Mouse (Mus musculus): ENCODE results near the gene Tcn2. TPM values are rescaled to one million over a fixed set of nuclear protein-coding genes. Genes with fewer than 3 reads are reported as not detected.

The Tcn2 gene
- 158 and 172 TPM in 2 replicates for total RNA-seq (2023)

DNA sequence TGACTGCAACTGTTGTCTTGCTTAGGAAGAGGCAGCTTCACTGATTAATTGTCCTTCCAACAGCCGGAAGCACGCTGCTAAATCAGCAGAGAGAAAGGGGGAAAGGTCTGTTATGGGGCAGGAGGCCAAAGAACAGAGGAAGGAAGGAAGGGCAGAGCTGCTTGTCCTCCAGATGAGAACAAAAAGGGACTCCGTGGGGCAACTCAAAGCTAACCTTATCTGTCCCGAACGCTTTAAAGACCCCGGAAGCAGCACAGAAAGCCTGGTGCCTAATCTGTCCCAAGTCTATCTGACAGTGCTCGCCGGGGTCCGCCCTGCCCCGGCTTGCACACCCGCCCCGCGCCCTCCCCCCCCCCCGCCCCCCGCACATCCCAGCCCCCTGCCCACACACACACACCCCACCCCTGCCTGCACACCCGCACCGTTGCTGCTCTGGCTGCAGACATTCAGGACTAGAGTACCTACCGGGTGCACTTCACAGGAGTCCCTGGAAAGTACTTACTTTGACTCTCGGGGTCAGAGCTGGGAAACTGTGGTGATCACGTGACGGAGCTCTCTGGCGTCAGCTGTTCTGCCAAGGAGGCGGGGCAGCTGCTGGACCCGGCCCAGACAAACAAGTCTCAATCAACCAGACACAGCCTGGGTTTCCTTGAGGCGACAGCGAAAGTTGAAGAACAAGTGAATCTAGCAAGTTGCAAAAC is at the start of gene Tcn2:
Tcn2 (minus strand) TSS at position 649 of the 701 bp plus-strand sequence.

DNA sequence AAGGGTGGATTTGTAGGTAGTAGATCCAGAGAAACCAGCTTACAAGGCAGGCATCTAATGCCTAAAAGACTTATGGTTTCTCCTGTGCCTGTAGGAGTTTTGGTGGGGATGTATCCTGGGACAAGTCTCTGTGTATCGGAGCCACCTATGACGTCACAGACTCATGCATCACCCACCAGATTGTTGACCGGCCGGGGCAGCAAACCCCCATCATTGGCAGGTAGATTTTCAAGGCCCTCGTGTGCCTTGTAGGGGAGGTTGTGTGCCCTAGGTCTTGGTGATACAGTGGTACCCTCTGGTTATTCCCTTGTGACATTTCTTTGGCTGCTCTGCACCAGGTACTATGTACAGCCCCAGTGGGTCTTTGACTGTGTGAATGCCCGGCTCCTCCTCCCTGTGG is 44.7 kb upstream of the Tcn2 start, which contains the start of gene 4930556J24Rik:
4930556J24Rik (minus strand) TSS at position 101 of the 400 bp plus-strand sequence.

DNA sequence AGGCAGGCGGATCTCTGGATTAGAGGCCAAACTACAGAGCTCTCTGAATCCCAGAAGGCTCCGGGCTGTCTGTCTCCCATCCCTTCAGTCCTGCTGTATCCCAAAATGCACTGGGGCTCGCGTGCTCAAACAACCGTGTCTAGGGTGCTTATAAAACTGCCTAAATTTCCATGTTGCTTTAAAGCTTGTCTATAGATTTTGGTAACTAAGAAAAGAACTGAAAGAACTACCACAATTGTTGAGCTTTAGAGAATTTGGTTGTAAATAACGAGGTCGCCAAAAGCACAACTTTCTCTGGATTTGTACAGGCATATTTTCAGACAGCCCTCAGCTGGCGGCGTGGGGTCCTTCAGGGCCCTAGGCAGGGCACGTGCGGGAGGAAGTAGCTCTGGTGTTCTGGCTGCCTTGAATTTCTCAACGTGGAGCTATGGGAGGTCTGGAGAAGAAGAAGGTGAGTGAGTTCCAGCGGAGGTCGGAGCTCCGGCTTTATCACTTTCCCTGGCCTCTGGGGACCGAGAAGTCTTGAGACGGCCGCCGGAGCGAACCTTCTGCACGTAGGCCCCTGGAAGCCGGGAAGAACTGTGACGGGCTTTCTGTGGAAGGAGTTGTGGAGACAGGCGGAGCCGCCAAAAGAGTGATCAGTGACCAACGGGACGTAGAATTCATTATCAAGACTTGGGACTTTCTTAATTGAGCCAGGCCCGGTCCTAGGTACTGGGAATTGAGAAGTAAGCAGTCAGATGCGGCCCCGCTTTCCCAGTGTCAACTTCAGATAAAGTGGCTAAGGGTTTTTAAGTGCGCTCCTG is 31.9 kb upstream of the Tcn2 start, which contains the start of gene Pes1:
Pes1 (plus strand) TSS at position 366 of the 806 bp plus-strand sequence.

DNA sequence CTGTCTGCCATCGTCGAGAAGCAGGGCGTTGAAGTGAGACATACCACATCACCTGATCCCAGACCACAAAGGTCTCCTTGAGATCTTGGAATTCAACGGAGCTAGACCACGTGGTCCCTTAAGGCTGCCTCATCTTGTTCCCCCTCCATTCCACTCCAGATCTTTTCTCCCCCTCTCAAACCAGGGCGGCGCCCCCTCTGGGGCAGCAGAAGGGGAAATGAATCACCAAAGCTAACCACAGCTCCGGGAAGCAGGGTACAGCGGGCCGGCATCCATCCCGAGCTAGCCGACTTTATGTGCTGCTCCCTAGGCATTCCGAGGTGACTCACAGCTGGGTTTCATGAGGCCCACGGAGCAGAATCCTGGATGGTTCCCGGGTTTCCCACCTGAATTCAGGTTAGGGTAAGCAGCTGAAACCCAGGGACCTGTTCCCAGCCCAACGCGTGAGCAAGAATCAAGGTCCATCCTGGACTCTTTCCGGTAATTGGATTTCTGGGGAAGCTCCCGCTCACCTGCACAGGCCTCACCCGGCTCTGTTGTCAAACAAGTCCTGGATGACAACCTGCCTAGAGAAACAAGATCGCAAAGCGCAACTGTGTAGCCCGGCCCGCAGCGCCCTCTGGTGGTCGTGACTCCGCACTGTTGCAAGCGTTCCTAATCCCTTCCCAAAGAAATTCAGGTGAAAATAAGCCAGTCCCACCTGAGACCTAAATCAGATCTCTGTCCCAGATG is 17.7 kb downstream of the Tcn2 start, which contains the start of gene Slc35e4:
Slc35e4 (minus strand) TSS at position 556 of the 732 bp plus-strand sequence.

DNA sequence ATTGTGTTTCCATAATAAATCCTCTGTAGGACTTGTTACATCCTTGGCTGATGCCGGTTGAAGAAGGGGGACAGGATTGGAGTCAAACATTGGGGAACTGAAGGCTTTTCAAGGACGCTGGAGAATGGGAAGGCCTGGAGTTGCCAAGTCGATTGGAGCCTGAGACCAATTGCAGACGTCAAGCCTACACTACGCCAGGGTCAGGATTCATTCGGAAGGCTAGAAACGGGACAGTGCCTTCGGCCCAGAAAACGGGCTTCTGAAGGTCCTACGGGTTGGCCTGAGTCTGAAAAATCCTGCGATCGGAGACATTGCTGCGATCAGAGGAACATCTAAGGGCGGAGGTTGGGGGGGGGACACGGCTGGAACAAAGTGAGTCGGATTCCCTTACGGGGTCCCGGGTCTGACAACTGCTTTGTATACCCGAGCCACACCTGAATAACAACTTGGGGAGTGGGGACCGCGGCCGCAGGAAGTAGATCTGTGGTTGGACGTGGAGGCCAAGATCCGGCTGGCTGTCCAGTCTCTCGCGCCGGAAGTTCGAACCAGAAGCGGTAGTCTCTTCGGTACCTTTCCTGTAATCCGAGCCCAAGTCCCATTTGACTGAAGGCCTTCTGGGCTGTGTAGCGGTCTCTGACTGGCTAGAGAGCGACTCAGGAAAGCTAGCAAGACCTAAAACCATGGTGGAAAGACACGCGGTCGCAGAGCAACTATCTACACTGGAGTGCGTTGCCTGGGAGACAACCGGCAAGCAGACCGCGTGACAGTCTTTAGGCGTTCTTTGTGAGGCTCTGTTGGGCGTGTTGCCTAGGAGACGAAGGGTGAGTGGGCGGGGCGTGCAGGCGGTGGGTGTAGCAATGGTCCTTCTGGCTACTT is 37.3 kb downstream of the Tcn2 start, which contains the start of the genes 4921536K21Rik and Dusp18:
4921536K21Rik (minus strand) TSS at position 693 of the 876 bp plus-strand sequence.
Dusp18 (plus strand) TSS at position 835 of the 876 bp plus-strand sequence.

Other genes with a start within 250 kb of the Tcn2 start
- gene Osbp2, start 68.3 kb downstream of the Tcn2 start, total RNA-seq (2023), result not detected in 2 replicates
- 0.47 TPM in 1 of 2 replicates, not detected in the other for gene 4921536K21Rik, start 37.1 kb downstream of the Tcn2 start, total RNA-seq (2023)
- 3.8 and 4.9 TPM in 2 replicates for gene Dusp18, start 36.9 kb downstream of the Tcn2 start, total RNA-seq (2023)
- gene Slc35e4, start 17.5 kb downstream of the Tcn2 start, total RNA-seq (2023), result 9.9 and 12.9 TPM in 2 replicates
- 20.3 and 21.4 TPM in 2 replicates for gene Pes1, start 31.8 kb upstream of the Tcn2 start, total RNA-seq (2023)
- not detected in 2 replicates for gene 4930556J24Rik, start 44.6 kb upstream of the Tcn2 start, total RNA-seq (2023)
- not detected in 2 replicates for gene Gal3st1, start 51.5 kb upstream of the Tcn2 start, total RNA-seq (2023)
- not detected in 2 replicates for gene Sec14l4, start 99.3 kb upstream of the Tcn2 start, total RNA-seq (2023)
- gene Sec14l3, start 132.7 kb upstream of the Tcn2 start, total RNA-seq (2023), result not detected in 2 replicates
- 0.76 TPM in 1 of 2 replicates, not detected in the other for gene Mtfp1, start 163.3 kb upstream of the Tcn2 start, total RNA-seq (2023)
- gene Sec14l2, start 191.3 kb upstream of the Tcn2 start, total RNA-seq (2023), result 0.59 and 1.6 TPM in 2 replicates
- gene Rnf215, start 203.0 kb upstream of the Tcn2 start, total RNA-seq (2023), result 12.2 and 20.4 TPM in 2 replicates
- gene Ccdc157, start 228.1 kb upstream of the Tcn2 start, total RNA-seq (2023), result 1.4 and 2.5 TPM in 2 replicates
- 33.9 and 38.0 TPM in 2 replicates for gene Sf3a1, start 228.2 kb upstream of the Tcn2 start, total RNA-seq (2023)